Mouse (Mus musculus) testis, postnatal 10 days (tissue): Measurements from ENCODE around the gene Ctxn1.

ENCODE experiments used
- DNase-seq: peaks from one replicate; pipeline ENCODE4 v3.0.0; 2021; ENCODE audit warnings: low spot score

The Ctxn1 gene

DNA sequence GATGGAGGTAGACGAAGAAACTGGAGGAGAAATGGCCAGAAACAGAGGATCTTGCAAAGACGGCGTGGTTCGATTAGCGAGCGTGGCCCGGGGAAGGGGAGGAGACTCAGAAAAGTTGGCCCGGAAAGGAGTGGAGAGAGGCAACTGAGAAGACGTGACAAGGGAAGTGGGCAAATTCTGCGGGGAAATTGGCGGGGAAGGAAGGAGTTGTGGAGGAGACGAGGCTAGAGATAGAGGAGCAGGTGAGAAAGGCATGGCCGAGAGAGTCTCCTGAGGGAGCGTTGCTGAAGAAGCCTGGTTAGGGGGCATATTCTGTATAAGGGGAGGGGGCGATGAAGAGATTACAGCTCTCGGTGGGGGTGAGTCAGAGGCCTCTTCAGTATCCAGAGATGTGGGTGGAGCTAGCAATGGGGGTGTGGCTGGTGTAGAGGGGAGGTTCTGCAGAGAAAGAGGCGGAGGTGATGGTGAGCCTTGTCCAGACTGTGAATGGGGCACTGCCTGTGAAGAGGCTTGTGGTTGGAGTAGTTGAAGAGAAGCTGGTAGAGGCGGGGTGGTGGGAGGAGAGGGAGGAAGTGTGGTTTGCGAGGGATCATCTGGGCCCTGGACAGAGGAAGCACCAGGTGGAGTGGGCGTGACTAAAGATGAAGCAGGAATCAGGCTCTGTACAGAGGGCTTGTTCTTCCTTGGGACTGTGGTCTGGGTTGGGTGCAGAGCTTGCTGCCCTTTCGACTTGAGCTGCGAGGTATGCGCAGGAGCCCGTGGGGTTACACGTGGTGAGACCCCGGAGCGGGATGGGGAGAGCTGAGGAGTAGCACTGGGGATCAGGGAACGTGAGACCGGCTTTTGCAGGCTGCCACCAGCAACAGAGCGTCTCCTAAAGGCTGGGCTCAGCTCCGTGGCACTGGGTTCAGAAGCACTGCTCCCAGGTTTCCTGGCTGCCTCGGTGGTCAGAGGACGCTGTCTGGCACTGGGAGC, 44.8 kb downstream of the Ctxn1 start:
- peak; percentile 76 for DNase-seq

DNA sequence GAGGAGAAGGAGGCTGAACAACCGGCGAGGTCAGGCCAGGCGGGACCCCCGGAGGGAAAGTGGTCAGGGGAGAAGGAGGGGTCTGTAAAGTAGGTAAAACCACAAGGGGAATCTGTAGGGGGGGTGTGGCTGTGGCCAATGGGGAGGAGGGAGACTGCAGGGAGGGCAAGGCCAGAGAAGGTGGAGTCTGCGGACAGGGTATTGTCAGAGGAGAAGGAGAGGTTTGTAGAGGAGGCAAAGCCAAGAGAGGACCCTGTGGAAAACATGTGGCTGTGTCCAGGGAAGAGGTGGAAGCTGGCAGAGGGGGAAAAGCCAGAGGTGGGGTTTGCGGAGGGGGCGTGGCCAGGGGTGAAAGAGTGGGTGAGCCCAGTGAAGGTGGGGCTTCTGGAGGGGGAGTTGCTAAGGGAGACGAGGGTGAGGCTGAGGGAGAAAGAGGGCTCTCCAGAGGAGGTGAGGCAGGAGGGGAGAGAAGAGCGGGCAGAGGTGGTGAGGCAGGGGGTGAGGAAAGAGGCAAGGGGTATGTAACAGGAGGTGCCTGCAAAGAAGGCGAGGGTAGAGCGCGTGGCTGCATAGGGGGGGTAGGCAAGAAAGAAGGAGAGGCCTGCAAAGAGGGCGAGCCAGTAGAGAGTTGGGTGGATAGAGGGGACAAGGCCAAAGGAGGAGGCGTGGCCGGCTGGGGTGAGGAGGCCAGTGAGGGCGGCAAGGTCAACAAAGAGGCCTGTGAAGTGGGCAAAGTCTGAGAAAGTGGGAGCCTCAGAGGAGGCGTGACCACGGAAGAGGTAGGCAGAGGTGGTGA, 45.7 kb downstream of the Ctxn1 start:
- peak; percentile 84 for DNase-seq

DNA sequence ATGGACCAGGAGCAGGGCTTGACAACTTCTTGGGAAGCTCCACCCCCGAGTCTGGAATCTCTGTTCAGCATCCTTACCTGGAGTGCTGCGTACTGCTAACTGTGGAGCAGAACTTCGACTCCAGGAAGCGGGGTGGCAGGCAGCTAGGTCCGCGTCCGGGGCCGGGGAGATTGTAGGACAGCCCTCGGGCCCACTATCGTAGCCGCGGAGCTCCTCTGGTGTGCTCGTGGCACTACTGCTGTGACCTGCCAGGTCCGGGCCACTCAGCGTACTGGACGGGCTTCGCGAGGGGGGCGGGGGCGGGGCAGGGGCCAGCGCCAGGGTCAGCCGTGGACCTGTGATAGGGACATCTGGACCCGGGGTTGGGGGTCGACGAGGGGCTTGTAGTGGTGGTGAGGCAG, 46.3 kb downstream of the Ctxn1 start:
- DNase-seq, result peak; percentile 60

DNA sequence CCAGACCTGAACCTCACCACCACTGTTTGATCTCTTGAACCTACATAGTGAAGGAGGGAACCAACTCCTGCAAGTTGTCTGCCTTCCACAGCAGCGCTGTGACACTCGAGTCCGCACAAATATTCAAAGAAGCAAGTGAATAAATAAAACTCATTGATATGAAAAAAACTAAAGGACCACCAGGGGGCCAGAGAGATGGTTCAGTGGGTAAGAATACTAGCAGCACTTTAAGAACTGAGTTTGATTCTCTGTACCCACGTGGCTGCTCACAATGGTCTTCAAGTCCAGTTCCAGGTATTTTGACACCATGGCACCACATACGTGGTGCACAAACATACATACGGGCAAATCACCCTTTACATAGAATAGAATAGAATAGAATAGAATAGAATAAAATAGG, 48.0 kb downstream of the Ctxn1 start:
- no peak for DNase-seq
